Mouse (Mus musculus) midbrain, embryonic 12.5 days (tissue): ENCODE results near the gene Zbtb8os. TPM values are rescaled to one million over a fixed set of nuclear protein-coding genes. Genes with fewer than 3 reads are reported as not detected.

Source experiments
- ATAC-seq: fragments of 200-750 bp; cut with Nextera tagmentation; 2 replicates; pipeline ENCODE4 v1.8.0; 2017; ENCODE audit warnings: low read depth, moderate TSS enrichment, moderate library complexity; ENCODE audit not compliant: low FRiP score
- H3K27ac ChIP-seq: fragments of 300-500 bp; sonication (generic); replicated peaks from 2 replicates; pipeline ENCODE4 v1.5.1; 2016; ENCODE audit warnings: mild to moderate bottlenecking
- H3K27me3 ChIP-seq: fragments of 300-500 bp; sonication (generic); 2 replicates; pipeline ENCODE4 v1.6.1; 2016; ENCODE audit warnings: mild to moderate bottlenecking
- H3K36me3 ChIP-seq: fragments of 300-500 bp; sonication (generic); 2 replicates; pipeline ENCODE4 v1.6.1; 2016
- H3K4me1 ChIP-seq: fragments of 300-500 bp; sonication (generic); 2 replicates; pipeline ENCODE4 v1.6.1; 2016
- H3K4me2 ChIP-seq: fragments of 300-500 bp; sonication (generic); replicated peaks from 2 replicates; pipeline ENCODE4 v1.6.1; 2016; ENCODE audit warnings: mild to moderate bottlenecking, moderate library complexity
- H3K4me3 ChIP-seq: fragments of 300-500 bp; sonication (generic); 2 replicates; pipeline ENCODE4 v1.5.1; 2016; ENCODE audit warnings: mild to moderate bottlenecking
- H3K9ac ChIP-seq: fragments of 300-500 bp; sonication (generic); replicated peaks from 2 replicates; pipeline ENCODE4 v1.6.1; 2016; ENCODE audit warnings: mild to moderate bottlenecking, moderate library complexity
- H3K9me3 ChIP-seq: fragments of 300-500 bp; sonication (generic); 2 replicates; pipeline ENCODE4 v1.6.1; 2016; ENCODE audit warnings: mild to moderate bottlenecking
- WGBS: fragments of 180-500 bp; shearing (Covaris S2); methylation state at CpG from one replicate; pipeline ENCODE4 v1.1.7; 2016; 5-methylcytosine and 5-hydroxymethylcytosine counted together
- polyA plus RNA-seq: library from polyadenylated mRNA; unstranded; fragments of >200 nt; fragmentation: Nextera tagmentation; extraction: Ambion mirVana; gene quantifications from 2 replicates; pipeline ENCODE4 v1.2.1, GENCODE M21; 2016

Zbtb8os gene
- polyA plus RNA-seq: 36.4 TPM in 2 replicates

DNA sequence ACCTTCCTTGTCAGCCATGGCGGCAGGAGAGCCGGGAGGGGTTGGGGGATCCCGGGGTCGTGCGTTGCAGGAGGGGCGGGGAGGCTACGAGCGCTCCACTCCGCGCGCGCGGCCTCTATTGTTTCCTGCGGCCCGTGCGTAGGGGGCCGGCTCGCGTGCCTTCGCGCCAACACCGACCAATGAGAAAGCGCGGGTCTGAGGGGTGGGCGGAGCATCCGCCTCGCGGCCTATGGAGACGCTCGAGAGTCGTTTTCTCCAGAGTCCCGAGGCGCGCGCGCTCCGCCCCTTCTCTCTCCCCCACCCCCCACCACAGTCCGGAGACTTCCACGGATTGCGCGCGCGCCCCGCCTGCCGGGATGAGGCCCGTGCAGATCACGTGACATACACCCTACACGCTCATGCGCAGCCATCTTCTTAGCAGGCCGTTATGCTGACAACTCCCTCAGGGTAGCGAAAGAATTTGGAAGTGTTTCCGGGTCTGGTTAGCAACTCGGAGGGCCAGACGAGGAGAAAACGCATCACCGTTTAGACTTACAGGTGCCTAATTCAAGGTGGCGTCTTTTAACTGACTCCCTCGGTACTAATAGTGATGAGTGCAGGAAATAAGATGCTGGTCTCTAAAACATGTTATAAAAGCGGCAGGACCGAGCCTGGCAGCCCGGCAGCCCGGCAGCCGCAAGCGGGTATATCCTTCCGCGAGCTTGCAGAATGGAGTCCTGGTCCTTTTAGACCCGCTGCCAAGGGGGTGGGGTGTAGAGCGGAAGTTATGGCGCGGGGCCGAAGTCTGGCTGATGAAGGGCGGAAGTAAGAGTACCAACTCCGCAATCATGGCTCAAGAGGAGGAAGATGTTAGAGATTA lies at the start of gene Zbtb8os, which contains the start of gene Rbbp4:
Zbtb8os (plus strand) TSS at position 480 of the 859 bp plus-strand sequence.
Rbbp4 (minus strand) TSS at position 155 of the 859 bp plus-strand sequence.
- H3K27me3 ChIP-seq: no peaks in the 10 kb centered on the region
- H3K4me1 ChIP-seq: peaks cover 35% of the 10 kb centered on the region
- under 1% methylated on average over 73 of the region's 73 CpGs for WGBS
- peak within 1 kb of the TSS; percentile 99 for H3K27ac ChIP-seq
- H3K4me2 ChIP-seq: peak within 1 kb of the TSS; percentile 87
- peaks cover 15% of the 10 kb centered on the region for H3K36me3 ChIP-seq
- H3K9me3 ChIP-seq: no peaks in the 10 kb centered on the region
- ATAC-seq: peak; percentile 99
- H3K4me3 ChIP-seq: peak within 1 kb of the TSS; percentile 82
- H3K9ac ChIP-seq: peak within 1 kb of the TSS; percentile 96

DNA sequence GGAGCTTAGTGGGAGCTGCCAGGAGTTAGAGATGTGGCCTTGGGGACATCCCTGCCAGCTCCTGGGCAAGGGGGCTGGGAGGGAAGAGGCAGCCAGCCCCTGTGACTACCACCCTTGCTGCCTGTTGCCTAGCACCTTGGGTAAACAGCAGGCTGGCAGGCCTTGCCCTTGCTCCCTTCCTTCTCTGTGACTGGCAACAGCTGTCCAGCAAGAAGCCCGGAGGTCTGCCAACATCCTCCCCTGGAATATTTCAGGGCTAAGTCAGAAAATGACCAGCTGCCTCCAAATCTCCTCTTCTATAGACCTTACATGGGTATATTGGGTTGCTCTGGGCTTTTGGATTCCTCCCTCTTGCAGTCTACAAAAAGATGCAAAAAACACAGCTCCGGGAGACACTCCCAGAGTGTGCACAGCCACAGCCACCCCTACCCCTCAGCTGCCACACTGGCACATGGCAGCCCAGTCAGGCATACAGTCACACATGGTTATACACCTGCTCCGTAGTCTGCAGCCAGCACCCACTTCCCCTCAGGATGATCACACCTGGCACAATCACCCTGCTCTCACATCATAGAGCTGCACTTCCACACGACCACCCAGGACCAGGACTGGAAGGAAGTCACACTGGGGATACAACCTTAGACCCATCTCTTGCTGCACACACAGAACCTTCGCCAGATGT lies 49.4 kb upstream of the Zbtb8os start:
- peak overlapping the region; percentile 95 for H3K4me2 ChIP-seq
- H3K9me3 ChIP-seq: no peaks in the 10 kb centered on the region
- ATAC-seq: no peak
- H3K4me1 ChIP-seq: peaks cover 20% of the 10 kb centered on the region
- H3K27me3 ChIP-seq: peaks cover 31% of the 10 kb centered on the region
- no peak overlapping the region for H3K9ac ChIP-seq
- H3K27ac ChIP-seq: no peak overlapping the region
- H3K36me3 ChIP-seq: no peaks in the 10 kb centered on the region
- 78% methylated on average over 5 of the region's 5 CpGs for WGBS
- no peak overlapping the region for H3K4me3 ChIP-seq

DNA sequence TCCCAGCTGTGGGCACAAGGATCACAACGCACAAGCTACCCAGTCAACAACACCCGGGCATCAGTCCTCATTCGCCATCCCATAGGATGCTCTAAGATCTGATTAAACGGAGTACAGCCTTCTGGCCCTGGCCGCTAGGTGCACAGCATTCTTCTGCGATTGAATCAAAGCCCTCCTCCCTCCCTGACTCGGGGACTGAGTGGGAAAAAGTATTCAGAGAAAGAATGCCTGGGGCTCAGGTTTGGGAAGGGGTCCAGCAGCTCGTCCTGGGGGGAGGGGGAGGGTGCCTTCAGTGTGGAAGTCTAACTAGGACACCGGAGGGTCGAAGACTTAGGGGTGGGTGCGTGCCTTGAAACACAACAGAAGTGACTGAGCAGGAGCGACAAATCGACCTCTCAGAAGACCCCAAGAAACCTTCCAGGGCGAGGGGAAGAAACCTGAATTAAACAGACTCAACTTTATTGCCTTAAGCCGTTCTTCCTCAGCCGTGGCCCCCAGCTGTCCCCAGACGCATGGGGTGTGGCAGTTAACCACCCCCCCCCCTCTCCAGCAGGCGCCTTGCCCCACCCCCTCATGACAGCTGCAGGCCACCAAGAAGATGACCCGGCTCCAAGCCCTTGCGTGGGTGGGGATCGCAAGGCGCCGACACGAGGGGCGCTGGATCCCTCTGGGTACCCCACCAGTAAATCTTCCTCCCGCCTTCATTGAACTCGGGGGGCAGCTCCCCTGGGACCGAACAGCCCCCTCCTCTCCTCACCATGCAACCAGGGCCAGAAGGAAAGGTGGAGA lies 48.6 kb upstream of the Zbtb8os start:
- H3K36me3 ChIP-seq: no peaks in the 10 kb centered on the region
- H3K27me3 ChIP-seq: peaks cover 31% of the 10 kb centered on the region
- H3K27ac ChIP-seq: no peak overlapping the region
- H3K9ac ChIP-seq: peak overlapping the region; percentile 65
- peak overlapping the region; percentile 51 for H3K4me3 ChIP-seq
- no peaks in the 10 kb centered on the region for H3K9me3 ChIP-seq
- whole genome bisulfite sequencing: 3% methylated on average over 28 of the region's 28 CpGs
- peak overlapping the region; percentile 95 for H3K4me2 ChIP-seq
- peaks cover 20% of the 10 kb centered on the region for H3K4me1 ChIP-seq
- peak; percentile 27; the same call in 1 of the 2 replicates for ATAC-seq

- Histone ChIP-seq H3K9me3 (no peaks in the 10 kb centered on the region), H3K27me3 (peaks cover 31% of the 10 kb centered on the region), H3K4me1 (peaks cover 20% of the 10 kb centered on the region), H3K36me3 (no peaks in the 10 kb centered on the region), H3K4me3 (peak within 1 kb of the TSS; percentile 51), H3K9ac (peak within 1 kb of the TSS; percentile 65), H3K27ac (no peak within 1 kb of the TSS), H3K4me2 (peak within 1 kb of the TSS; percentile 95)
- 2% methylated on average over 32 of the region's 53 CpGs for WGBS
- ATAC-seq: peak; percentile 60
These were observed 48.0 kb upstream of the Zbtb8os start, which contains the start of gene Sync for GRCm38 (mm10) chr4:129287472-129287981. TSS of gene Sync (plus strand) at chr4:129287617.

GRCm38 (mm10) chr4:129288067-129288466 lies 47.4 kb upstream of the Zbtb8os start:
- ATAC-seq: no peak
- no peak overlapping the region for H3K4me3 ChIP-seq

GRCm38 (mm10) chr4:129289671-129290070 lies 45.8 kb upstream of the Zbtb8os start:
- Histone ChIP-seq H3K4me3 (no peak overlapping the region), H3K27ac (no peak overlapping the region), H3K4me1 (peaks cover 20% of the 10 kb centered on the region), H3K4me2 (no peak overlapping the region), H3K27me3 (peaks cover 41% of the 10 kb centered on the region), H3K9ac (no peak overlapping the region), H3K36me3 (no peaks in the 10 kb centered on the region), H3K9me3 (no peaks in the 10 kb centered on the region)
- WGBS: 90% methylated on average over 8 of the region's 8 CpGs
- no peak for ATAC-seq

More at GRCm38 (mm10) chr4:129288067-129288466, 47.4 kb upstream of the Zbtb8os start:
- Histone ChIP-seq H3K27me3 (peaks cover 31% of the 10 kb centered on the region), H3K27ac (no peak overlapping the region), H3K9me3 (no peaks in the 10 kb centered on the region), H3K4me2 (peak overlapping the region; percentile 95; the same call in 1 of the 2 replicates), H3K9ac (no peak overlapping the region), H3K4me1 (peaks cover 20% of the 10 kb centered on the region), H3K36me3 (no peaks in the 10 kb centered on the region)
- 42% methylated on average over 3 of the region's 3 CpGs for WGBS

DNA sequence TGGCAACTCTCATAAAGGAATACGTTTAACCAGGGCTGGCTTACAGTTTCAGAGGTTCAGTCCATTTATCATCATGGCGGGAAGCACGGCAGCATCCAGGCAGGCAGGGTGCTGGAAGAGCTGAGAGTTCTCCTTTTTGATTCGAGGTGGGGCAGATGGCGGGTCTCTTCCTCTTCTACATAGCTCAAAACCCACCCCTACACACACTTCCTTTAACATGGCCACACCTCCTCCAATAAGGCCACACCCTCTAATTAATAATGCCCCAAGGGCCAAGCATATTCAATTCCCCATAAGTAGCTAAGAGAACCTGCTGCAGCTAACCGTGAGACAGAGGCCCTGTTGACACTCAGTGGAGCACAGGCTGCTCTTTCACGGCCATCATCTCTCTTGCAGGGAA lies 42.7 kb upstream of the Zbtb8os start:
- H3K9me3 ChIP-seq: no peaks in the 10 kb centered on the region
- peaks cover 17% of the 10 kb centered on the region for H3K27me3 ChIP-seq
- no peak for ATAC-seq
- H3K36me3 ChIP-seq: no peaks in the 10 kb centered on the region
- H3K4me3 ChIP-seq: no peak overlapping the region
- H3K27ac ChIP-seq: no peak overlapping the region
- no peak overlapping the region; the same call in 1 of the 2 replicates for H3K9ac ChIP-seq
- no peak overlapping the region for H3K4me2 ChIP-seq
- peaks cover 4% of the 10 kb centered on the region; the same call in 1 of the 2 replicates for H3K4me1 ChIP-seq
- WGBS: 74% methylated on average over 7 of the region's 7 CpGs

GRCm38 (mm10) chr4:129293702-129294101 lies 41.8 kb upstream of the Zbtb8os start:
- Histone ChIP-seq H3K36me3 (no peaks in the 10 kb centered on the region), H3K4me2 (peak overlapping the region; percentile 17), H3K27ac (no peak overlapping the region), H3K4me3 (no peak overlapping the region), H3K9ac (no peak overlapping the region), H3K4me1 (peaks cover 7% of the 10 kb centered on the region), H3K27me3 (peaks cover 11% of the 10 kb centered on the region), H3K9me3 (no peaks in the 10 kb centered on the region)
- WGBS: 30% methylated on average over 16 of the region's 16 CpGs
- no peak for ATAC-seq

DNA sequence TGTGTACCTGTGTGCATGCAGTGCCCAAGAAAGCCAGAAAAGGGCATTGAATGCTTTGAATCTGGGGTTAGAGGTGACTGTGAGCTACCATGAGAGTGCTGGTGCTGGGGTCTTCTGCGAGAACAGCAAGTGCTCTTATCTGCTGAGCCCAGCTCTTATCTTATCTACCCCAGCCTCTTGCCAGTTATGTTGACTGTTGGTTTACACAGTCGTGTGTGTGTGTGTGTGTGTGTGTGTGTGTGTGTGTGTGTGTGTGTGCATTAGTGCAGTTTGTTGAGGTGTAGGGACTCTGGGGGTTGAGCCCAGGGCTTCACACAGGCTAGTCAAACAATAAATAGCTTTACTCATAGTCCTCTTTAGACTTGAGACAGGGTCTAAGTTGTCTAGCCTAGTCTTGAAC lies 40.3 kb upstream of the Zbtb8os start:
- H3K36me3 ChIP-seq: no peaks in the 10 kb centered on the region
- peaks cover 11% of the 10 kb centered on the region for H3K27me3 ChIP-seq
- no peak for ATAC-seq
- no peak overlapping the region for H3K4me2 ChIP-seq
- no peak overlapping the region for H3K4me3 ChIP-seq
- H3K27ac ChIP-seq: no peak overlapping the region
- WGBS: 82% methylated on average over 2 of the region's 2 CpGs
- peaks cover 13% of the 10 kb centered on the region for H3K4me1 ChIP-seq
- no peaks in the 10 kb centered on the region for H3K9me3 ChIP-seq
- no peak overlapping the region for H3K9ac ChIP-seq

GRCm38 (mm10) chr4:129296066-129296465 lies 39.4 kb upstream of the Zbtb8os start:
- H3K4me1 ChIP-seq: peaks cover 13% of the 10 kb centered on the region
- peaks cover 11% of the 10 kb centered on the region for H3K27me3 ChIP-seq
- no peak for ATAC-seq
- H3K36me3 ChIP-seq: no peaks in the 10 kb centered on the region
- no peak overlapping the region for H3K4me2 ChIP-seq
- H3K4me3 ChIP-seq: no peak overlapping the region
- H3K9me3 ChIP-seq: no peaks in the 10 kb centered on the region
- WGBS: 90% methylated on average over 7 of the region's 7 CpGs
- H3K27ac ChIP-seq: no peak overlapping the region
- H3K9ac ChIP-seq: no peak overlapping the region

- H3K9me3 ChIP-seq: no peaks in the 10 kb centered on the region
- peaks cover 11% of the 10 kb centered on the region for H3K27me3 ChIP-seq
- 95% methylated on average over 4 of the region's 4 CpGs for WGBS
- no peak overlapping the region for H3K4me2 ChIP-seq
- H3K27ac ChIP-seq: no peak overlapping the region
- no peak for ATAC-seq
- H3K9ac ChIP-seq: 0 out of 2 replicates have a peak overlapping the region, but pooled peaks have one; percentile 1
- no peak overlapping the region for H3K4me3 ChIP-seq
- peaks cover 13% of the 10 kb centered on the region for H3K4me1 ChIP-seq
- no peaks in the 10 kb centered on the region for H3K36me3 ChIP-seq
These were observed 37.8 kb upstream of the Zbtb8os start for GRCm38 (mm10) chr4:129297724-129298123.
